Mouse (Mus musculus) midbrain, embryonic 12.5 days (tissue): ENCODE measurements around the gene Gm49450. TPM values are rescaled to one million over a fixed set of nuclear protein-coding genes. Genes with fewer than 3 reads are reported as not detected.

Experiments used
- ATAC-seq: fragments of 200-750 bp; cut with Nextera tagmentation; 2 replicates; pipeline ENCODE4 v1.8.0; 2017; ENCODE audit warnings: low read depth, moderate TSS enrichment, moderate library complexity; ENCODE audit not compliant: low FRiP score
- H3K27ac ChIP-seq: fragments of 300-500 bp; sonication (generic); replicated peaks from 2 replicates; pipeline ENCODE4 v1.5.1; 2016; ENCODE audit warnings: mild to moderate bottlenecking
- H3K27me3 ChIP-seq: fragments of 300-500 bp; sonication (generic); 2 replicates; pipeline ENCODE4 v1.6.1; 2016; ENCODE audit warnings: mild to moderate bottlenecking
- H3K36me3 ChIP-seq: fragments of 300-500 bp; sonication (generic); 2 replicates; pipeline ENCODE4 v1.6.1; 2016
- H3K4me1 ChIP-seq: fragments of 300-500 bp; sonication (generic); 2 replicates; pipeline ENCODE4 v1.6.1; 2016
- H3K4me2 ChIP-seq: fragments of 300-500 bp; sonication (generic); replicated peaks from 2 replicates; pipeline ENCODE4 v1.6.1; 2016; ENCODE audit warnings: mild to moderate bottlenecking, moderate library complexity
- H3K4me3 ChIP-seq: fragments of 300-500 bp; sonication (generic); 2 replicates; pipeline ENCODE4 v1.5.1; 2016; ENCODE audit warnings: mild to moderate bottlenecking
- H3K9ac ChIP-seq: fragments of 300-500 bp; sonication (generic); replicated peaks from 2 replicates; pipeline ENCODE4 v1.6.1; 2016; ENCODE audit warnings: mild to moderate bottlenecking, moderate library complexity
- H3K9me3 ChIP-seq: fragments of 300-500 bp; sonication (generic); 2 replicates; pipeline ENCODE4 v1.6.1; 2016; ENCODE audit warnings: mild to moderate bottlenecking
- WGBS: fragments of 180-500 bp; shearing (Covaris S2); methylation state at CpG from one replicate; pipeline ENCODE4 v1.1.7; 2016; 5-methylcytosine and 5-hydroxymethylcytosine counted together
- polyA plus RNA-seq: library from polyadenylated mRNA; unstranded; fragments of >200 nt; fragmentation: Nextera tagmentation; extraction: Ambion mirVana; gene quantifications from 2 replicates; pipeline ENCODE4 v1.2.1, GENCODE M21; 2016

Gm49450 gene
- polyA plus RNA-seq, 1 experiment from 2014 or later, result not detected

DNA sequence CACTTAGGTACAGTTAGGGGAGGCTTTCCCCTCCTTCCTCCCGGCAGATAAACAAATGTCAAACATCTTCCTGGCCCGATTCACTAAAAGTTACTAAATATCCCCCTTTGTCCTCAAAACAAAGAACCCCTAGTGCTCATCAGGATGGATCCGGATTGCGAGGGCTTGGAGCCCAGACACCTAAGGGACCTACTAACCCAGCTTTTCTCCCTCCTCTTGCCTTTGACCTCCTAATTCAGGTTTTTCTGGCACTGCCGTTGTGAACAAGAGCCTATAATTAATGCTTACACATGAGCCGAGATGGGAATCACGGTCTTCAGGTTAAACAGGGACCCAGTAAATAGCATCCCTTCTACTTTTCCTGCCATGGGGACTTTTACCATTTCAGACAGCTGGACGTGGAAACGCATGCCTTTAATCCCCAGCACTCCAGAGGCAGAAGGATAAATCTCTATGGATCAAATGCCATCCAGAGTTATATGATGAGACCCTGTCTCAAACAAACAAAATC lies 38.2 kb upstream of the Gm49450 start:
- 3% methylated on average over 9 of the region's 9 CpGs for WGBS

DNA sequence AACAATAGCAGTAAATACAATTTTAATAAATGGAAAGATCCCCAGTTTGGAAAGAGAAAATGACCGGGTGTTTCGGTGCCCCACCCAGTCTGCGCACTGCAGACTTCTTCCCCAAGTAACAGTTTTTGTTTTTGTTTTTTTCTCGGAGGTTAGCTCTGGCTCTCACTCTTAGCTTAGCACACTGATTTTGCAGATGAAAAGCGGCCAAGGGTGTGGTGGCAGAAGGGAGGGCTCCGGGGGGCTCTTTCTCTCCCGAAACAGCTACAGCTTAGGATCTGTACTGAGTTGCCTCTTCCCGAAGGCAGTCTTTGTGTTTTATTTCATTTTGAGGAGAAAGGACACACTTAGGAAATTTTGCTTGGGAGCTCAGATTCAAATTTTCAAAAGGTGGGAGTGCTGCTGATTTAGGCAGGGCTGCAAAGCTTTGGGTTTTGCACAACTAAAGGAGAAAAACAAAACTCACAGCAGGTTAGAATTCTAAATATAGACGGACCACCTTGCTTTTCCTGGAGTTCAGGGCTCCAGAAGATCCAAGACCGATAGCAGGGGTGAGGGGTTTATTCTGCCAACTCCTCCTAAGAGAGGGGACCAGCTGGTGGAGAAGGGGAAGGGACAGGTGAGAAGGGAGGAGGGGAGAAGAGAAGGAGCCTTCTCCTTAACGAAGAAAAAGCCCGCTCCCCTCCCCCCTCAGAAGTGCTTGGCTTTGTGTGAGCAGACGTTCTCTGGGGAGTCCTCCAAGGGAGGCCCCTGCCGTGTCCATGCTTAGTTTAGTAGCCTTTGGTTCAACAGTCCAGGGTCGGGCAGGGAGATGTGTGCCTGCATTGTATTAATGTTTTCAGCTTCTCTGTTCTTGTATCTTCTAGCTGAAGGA lies 37.6 kb upstream of the Gm49450 start:
- Histone ChIP-seq H3K27ac (peak overlapping the region; percentile 96), H3K4me2 (peak overlapping the region; percentile 54), H3K9me3 (no peaks in the 10 kb centered on the region), H3K4me3 (peak overlapping the region; percentile 43), H3K9ac (peak overlapping the region; percentile 76), H3K27me3 (no peaks in the 10 kb centered on the region), H3K4me1 (peaks cover 75% of the 10 kb centered on the region), H3K36me3 (no peaks in the 10 kb centered on the region)
- WGBS, result 6% methylated on average over 15 of the region's 15 CpGs
- peak; percentile 31; the same call in 1 of the 2 replicates for ATAC-seq

More for the DNA sequence above, 38.2 kb upstream of the Gm49450 start:
- H3K36me3 ChIP-seq, result no peaks in the 10 kb centered on the region
- peaks cover 68% of the 10 kb centered on the region for H3K4me1 ChIP-seq
- H3K27me3 ChIP-seq, result no peaks in the 10 kb centered on the region
- H3K4me2 ChIP-seq, result peak overlapping the region; percentile 54
- peak overlapping the region; percentile 76 for H3K9ac ChIP-seq
- H3K4me3 ChIP-seq, result peak overlapping the region; percentile 43
- H3K9me3 ChIP-seq, result no peaks in the 10 kb centered on the region
- peak overlapping the region; percentile 96 for H3K27ac ChIP-seq
- ATAC-seq, result no peak

GRCm38 (mm10) chr15:98989701-98990430 lies 36.5 kb upstream of the Gm49450 start:
- H3K9ac ChIP-seq, result peak overlapping the region; percentile 76
- ATAC-seq, result no peak
- H3K27me3 ChIP-seq, result no peaks in the 10 kb centered on the region
- WGBS, result 23% methylated on average over 9 of the region's 12 CpGs
- H3K4me3 ChIP-seq, result peak overlapping the region; percentile 43
- H3K4me1 ChIP-seq, result peaks cover 84% of the 10 kb centered on the region
- H3K4me2 ChIP-seq, result peak overlapping the region; percentile 54
- H3K27ac ChIP-seq, result peak overlapping the region; percentile 96
- no peaks in the 10 kb centered on the region for H3K36me3 ChIP-seq
- no peaks in the 10 kb centered on the region for H3K9me3 ChIP-seq

- Histone ChIP-seq H3K27ac (peak overlapping the region; percentile 96), H3K27me3 (no peaks in the 10 kb centered on the region), H3K4me2 (peak overlapping the region; percentile 57), H3K9ac (no peak overlapping the region; the same call in 1 of the 2 replicates), H3K9me3 (no peaks in the 10 kb centered on the region), H3K36me3 (no peaks in the 10 kb centered on the region), H3K4me3 (no peak overlapping the region), H3K4me1 (peaks cover 89% of the 10 kb centered on the region)
- 41% methylated on average over 3 of the region's 3 CpGs for WGBS
- ATAC-seq, result no peak
These were observed 35.4 kb upstream of the Gm49450 start for GRCm38 (mm10) chr15:98988787-98989186.

DNA sequence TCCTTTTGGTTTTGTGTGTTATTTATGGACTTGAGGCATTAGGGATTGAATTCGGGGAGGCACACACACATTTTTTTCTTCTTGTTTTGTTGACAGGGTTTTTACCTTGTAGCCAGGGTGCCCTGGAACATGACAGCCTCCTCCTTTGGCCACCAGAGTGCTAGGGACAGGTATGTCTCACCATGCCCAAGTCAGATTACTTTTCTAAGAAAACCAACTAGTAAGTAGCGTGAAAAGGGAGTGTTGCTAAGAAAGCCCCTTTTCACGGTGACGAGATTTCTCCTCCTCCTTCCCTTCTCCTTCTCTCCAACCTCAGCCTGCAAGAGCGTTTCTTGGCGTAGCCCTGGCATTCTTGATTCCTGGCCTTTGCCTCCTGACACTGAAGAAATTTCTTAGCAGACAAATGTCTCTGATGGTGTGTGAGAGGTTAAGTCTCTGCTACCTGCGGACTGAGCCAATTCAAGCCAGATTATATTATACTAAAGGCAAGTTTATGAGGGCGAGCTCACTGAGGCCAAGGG lies 34.4 kb upstream of the Gm49450 start:
- no peaks in the 10 kb centered on the region for H3K36me3 ChIP-seq
- 17% methylated on average over 8 of the region's 8 CpGs for WGBS
- H3K9me3 ChIP-seq, result no peaks in the 10 kb centered on the region
- H3K4me1 ChIP-seq, result peaks cover 92% of the 10 kb centered on the region
- peak overlapping the region; percentile 57 for H3K4me2 ChIP-seq
- no peak for ATAC-seq
- peak overlapping the region; percentile 96 for H3K27ac ChIP-seq
- H3K9ac ChIP-seq, result peak overlapping the region; percentile 71
- no peaks in the 10 kb centered on the region for H3K27me3 ChIP-seq
- H3K4me3 ChIP-seq, result peak overlapping the region; percentile 54

GRCm38 (mm10) chr15:98987077-98987630 lies 33.8 kb upstream of the Gm49450 start:
- Histone ChIP-seq H3K9me3 (no peaks in the 10 kb centered on the region), H3K27ac (peak overlapping the region; percentile 96), H3K4me3 (peak overlapping the region; percentile 54), H3K36me3 (no peaks in the 10 kb centered on the region), H3K4me1 (peaks cover 92% of the 10 kb centered on the region), H3K9ac (peak overlapping the region; percentile 71), H3K27me3 (no peaks in the 10 kb centered on the region), H3K4me2 (peak overlapping the region; percentile 57)
- ATAC-seq, result peak; percentile 50; the same call in 1 of the 2 replicates
- 2% methylated on average over 7 of the region's 7 CpGs for WGBS

DNA sequence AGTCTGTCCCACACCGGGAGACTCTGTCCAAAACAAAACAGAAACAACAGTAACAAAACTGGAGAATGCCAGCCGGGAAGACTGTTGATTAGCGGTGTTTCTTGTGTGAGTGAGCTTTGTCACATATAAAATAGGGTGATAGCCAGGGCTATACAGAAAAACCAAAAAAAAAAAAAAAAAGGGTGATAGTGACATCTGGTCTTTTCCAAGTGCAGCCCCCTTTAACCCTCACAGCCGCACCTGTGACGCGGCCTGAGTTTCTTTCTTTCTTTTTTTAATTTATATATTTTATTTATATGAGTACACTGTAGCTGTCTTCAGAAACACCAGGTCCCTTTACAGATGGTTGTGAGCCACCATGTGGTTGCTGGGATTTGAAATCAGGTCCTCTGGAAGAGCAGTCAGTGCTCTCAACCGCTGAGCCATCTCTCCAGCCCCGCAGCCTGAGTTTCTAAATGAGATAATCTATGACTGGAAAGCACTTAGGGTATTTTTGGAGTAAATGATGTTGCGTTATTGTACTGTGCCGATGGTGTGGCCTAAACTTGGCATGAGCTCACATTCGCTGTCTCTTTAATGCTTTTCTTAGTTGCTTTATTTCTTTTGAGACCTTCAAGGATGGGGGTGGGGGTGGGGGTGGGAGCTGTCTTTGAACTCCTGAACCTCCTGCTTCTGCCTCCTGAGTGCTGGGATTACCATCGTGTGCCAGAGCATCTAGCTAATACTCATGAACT lies 32.8 kb upstream of the Gm49450 start:
- Histone ChIP-seq H3K27me3 (no peaks in the 10 kb centered on the region), H3K4me1 (peaks cover 88% of the 10 kb centered on the region), H3K9ac (peak overlapping the region; percentile 71), H3K9me3 (no peaks in the 10 kb centered on the region), H3K27ac (peak overlapping the region; percentile 96), H3K36me3 (no peaks in the 10 kb centered on the region), H3K4me3 (peak overlapping the region; percentile 54), H3K4me2 (peak overlapping the region; percentile 57)
- no peak for ATAC-seq
- WGBS, result 16% methylated on average over 12 of the region's 12 CpGs

DNA sequence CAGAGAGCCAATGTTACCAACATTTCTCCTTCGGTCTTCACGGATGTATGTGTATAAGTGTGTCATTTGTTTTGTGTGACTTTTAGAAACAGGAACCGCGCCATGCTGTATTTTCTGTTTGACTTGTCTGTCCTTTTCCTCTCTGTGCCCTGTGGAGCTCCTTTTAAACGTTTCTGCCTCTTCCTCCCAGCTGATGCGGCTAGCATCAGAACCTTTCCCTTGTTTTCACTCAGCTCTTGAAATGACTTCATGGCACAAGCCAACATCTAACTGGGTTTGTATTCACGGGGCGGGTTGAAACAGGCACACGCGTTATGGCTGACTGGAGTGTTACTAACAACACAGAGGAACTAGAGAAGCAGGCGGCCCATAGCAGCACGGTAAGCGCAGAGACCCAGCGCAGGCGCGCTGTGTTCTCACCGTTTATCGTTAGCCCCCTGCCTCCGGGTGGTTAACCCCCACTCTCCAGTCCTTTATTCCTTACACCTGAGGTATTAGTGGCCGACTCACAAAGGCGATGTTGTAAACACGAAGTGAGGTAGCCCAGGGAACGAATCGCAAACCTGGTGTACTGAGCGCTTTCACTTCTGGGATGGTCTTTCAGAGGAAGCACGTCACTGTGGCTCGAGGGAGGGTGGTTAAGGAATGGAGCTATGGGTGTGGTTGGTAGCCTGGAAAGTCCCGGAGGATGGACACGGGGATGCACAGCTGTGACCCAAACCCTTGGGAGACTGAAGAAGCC lies 32.1 kb upstream of the Gm49450 start:
- Histone ChIP-seq H3K27ac (peak overlapping the region; percentile 96), H3K4me3 (peak overlapping the region; percentile 54), H3K9ac (peak overlapping the region; percentile 71), H3K9me3 (no peaks in the 10 kb centered on the region), H3K4me2 (peak overlapping the region; percentile 57), H3K36me3 (no peaks in the 10 kb centered on the region), H3K4me1 (peaks cover 80% of the 10 kb centered on the region), H3K27me3 (no peaks in the 10 kb centered on the region)
- peak; percentile 42; the same call in 1 of the 2 replicates for ATAC-seq
- 1% methylated on average over 29 of the region's 29 CpGs for WGBS

- H3K9me3 ChIP-seq, result no peaks in the 10 kb centered on the region
- no peaks in the 10 kb centered on the region for H3K27me3 ChIP-seq
- H3K4me1 ChIP-seq, result peaks cover 80% of the 10 kb centered on the region
- no peak for ATAC-seq
- peak overlapping the region; percentile 54 for H3K4me3 ChIP-seq
- H3K27ac ChIP-seq, result peak overlapping the region; percentile 96
- 14% methylated on average over 6 of the region's 6 CpGs for WGBS
- H3K9ac ChIP-seq, result peak overlapping the region; percentile 71
- H3K4me2 ChIP-seq, result peak overlapping the region; percentile 57
- H3K36me3 ChIP-seq, result no peaks in the 10 kb centered on the region
These were observed 31.3 kb upstream of the Gm49450 start for GRCm38 (mm10) chr15:98984681-98985080.

GRCm38 (mm10) chr15:98983431-98984081 lies 30.2 kb upstream of the Gm49450 start:
- peak overlapping the region; percentile 96 for H3K27ac ChIP-seq
- peak overlapping the region; percentile 54 for H3K4me3 ChIP-seq
- H3K4me1 ChIP-seq, result peaks cover 76% of the 10 kb centered on the region
- WGBS, result 7% methylated on average over 16 of the region's 16 CpGs
- H3K9ac ChIP-seq, result peak overlapping the region; percentile 71
- H3K27me3 ChIP-seq, result no peaks in the 10 kb centered on the region
- H3K9me3 ChIP-seq, result no peaks in the 10 kb centered on the region
- H3K36me3 ChIP-seq, result no peaks in the 10 kb centered on the region
- H3K4me2 ChIP-seq, result peak overlapping the region; percentile 57
- peak; percentile 75 for ATAC-seq
